Mouse (Mus musculus): ENCODE measurements around the gene Emilin2. TPM values are rescaled to one million over a fixed set of nuclear protein-coding genes. Genes with fewer than 3 reads are reported as not detected.

Emilin2 gene
- total and polyA plus RNA-seq, 3 experiments: 0.34 to 0.38 TPM; not detected in 1

- Histone ChIP-seq H3K36me3 (replicated peaks in 1 of 2; ENCODE audit: control insufficient read depth in 1 of 2, insufficient read depth in 1 of 2, low read length in 1 of 2) (peaks cover 21 to 49% of the 10 kb centered on the region in 2 experiments), H3K4me1 (ENCODE audit: control insufficient read depth in 1 of 2, insufficient read depth in 2 of 2) (peaks cover 5 to 8% of the 10 kb centered on the region in 2 experiments; a peak in 3 of 4 replicates)
- no peak for TF ChIP-seq CTCF (conservative IDR thresholded peaks at IDR 0.05 in 1 of 2, IDR thresholded peaks at IDR 0.05 in 1 of 2; ENCODE audit: low read depth in 2 of 2, low read length in 2 of 2)
- no peak for TF ChIP-seq UBTF (IDR thresholded peaks at IDR 0.05; ENCODE audit: low read depth, low read length)
- TF ChIP-seq USF1 (IDR thresholded peaks at IDR 0.05; ENCODE audit: low read depth, low read length): no peak
- no peak for TF ChIP-seq EP300 (IDR thresholded peaks at IDR 0.05; ENCODE audit: low read length)
- TF ChIP-seq PAX5 (IDR thresholded peaks at IDR 0.05; ENCODE audit: low read length): no peak
- no peak for TF ChIP-seq HCFC1 (IDR thresholded peaks at IDR 0.05; ENCODE audit: low read depth, low read length)
- TF ChIP-seq MEF2A (IDR thresholded peaks at IDR 0.05; ENCODE audit: borderline replicate concordance, low read depth, low read length): no peak
- TF ChIP-seq SIN3A (IDR thresholded peaks at IDR 0.05; ENCODE audit: low read length): no peak
- TF ChIP-seq MYC (IDR thresholded peaks at IDR 0.05; ENCODE audit: low read depth, low read length): no peak
Observed at GRCm38 (mm10) chr17:71252101-71252500, 59.7 kb downstream of the Emilin2 start.

DNA sequence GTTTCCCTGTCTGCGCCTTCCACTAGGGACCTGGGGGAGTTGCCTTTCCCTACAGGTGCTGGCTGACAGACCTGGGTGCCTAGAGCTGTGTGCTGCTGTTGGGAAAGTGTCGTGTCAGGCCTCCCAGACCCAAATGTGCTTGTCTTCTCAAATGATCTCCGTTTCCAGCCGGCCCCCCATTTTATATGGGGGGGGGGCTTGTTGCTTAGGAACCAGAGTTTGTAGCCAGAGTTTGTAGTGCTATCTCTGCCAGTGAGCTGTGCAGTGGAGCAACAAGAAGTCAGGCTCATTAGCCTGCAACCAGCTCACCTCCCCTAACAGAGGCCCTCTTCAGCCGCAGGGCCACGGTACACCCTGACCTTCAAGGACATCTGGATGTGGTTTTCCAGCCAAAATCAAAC, 60.2 kb downstream of the Emilin2 start:
- Histone ChIP-seq H3K4me2 (ENCODE audit: insufficient read depth, low read depth, poor library complexity, severe bottlenecking) (no peak overlapping the region), H3K27ac (ENCODE audit: insufficient read depth, low read depth) (no peak overlapping the region)
- in situ Hi-C loops (cut with MboI; ENCODE audit: low pct_ligation_motif_present, low pct_unique_long_range_greater_than_20kb, low sequenced_read_pairs): no loop called here

More at GRCm38 (mm10) chr17:71252101-71252500, 59.7 kb downstream of the Emilin2 start:
- in situ Hi-C loops (cut with MboI; ENCODE audit: low pct_ligation_motif_present, low pct_unique_long_range_greater_than_20kb, low sequenced_read_pairs) (no loop called here), dilution Hi-C loops (cut with MboI; ENCODE audit: extremely low pct_ligation_motif_present, extremely low pct_unique_long_range_greater_than_20kb, low sequenced_read_pairs) (no loop called here)
- H3K4me2 ChIP-seq (ENCODE audit: insufficient read depth, low read depth, poor library complexity, severe bottlenecking): no peak overlapping the region
- H3K79me2 ChIP-seq (replicated peaks; ENCODE audit: control insufficient read depth, extremely low read depth, insufficient read depth, poor library complexity, severe bottlenecking): no peaks in the 10 kb centered on the region
- H3K27ac ChIP-seq (ENCODE audit: insufficient read depth, low read depth): no peak overlapping the region
- no peaks in the 10 kb centered on the region for H3K9me3 ChIP-seq (replicated peaks; ENCODE audit: low read length)
- DNase-seq (ENCODE audit: extremely low read depth): no peak
- H3K9ac ChIP-seq (ENCODE audit: insufficient read depth, low read depth): no peak overlapping the region
- H3K27me3 ChIP-seq (replicated peaks): no peaks in the 10 kb centered on the region
- H3K4me3 ChIP-seq (replicated peaks in 1 of 3; ENCODE audit: low read depth in 2 of 3, low read length in 2 of 3, poor library complexity in 1 of 3): no peak overlapping the region

GRCm38 (mm10) chr17:71250819-71251600, 60.8 kb downstream of the Emilin2 start:
- Histone ChIP-seq H3K79me2 (replicated peaks; ENCODE audit: control insufficient read depth, extremely low read depth, insufficient read depth, poor library complexity, severe bottlenecking) (no peaks in the 10 kb centered on the region), H3K4me1 (ENCODE audit: control insufficient read depth in 1 of 2, insufficient read depth in 2 of 2) (peaks cover 2 to 3% of the 10 kb centered on the region in 2 experiments; a peak in 2 of 4 replicates), H3K36me3 (replicated peaks in 1 of 2; ENCODE audit: control insufficient read depth in 1 of 2, insufficient read depth in 1 of 2, low read length in 1 of 2) (peaks cover 32 to 60% of the 10 kb centered on the region in 2 experiments), H3K4me3 (replicated peaks in 1 of 3; ENCODE audit: low read depth in 2 of 3, low read length in 2 of 3, poor library complexity in 1 of 3) (no peak overlapping the region), H3K27ac (ENCODE audit: insufficient read depth, low read depth) (no peak overlapping the region), H3K4me2 (ENCODE audit: insufficient read depth, low read depth, poor library complexity, severe bottlenecking) (no peak overlapping the region), H3K27me3 (replicated peaks) (no peaks in the 10 kb centered on the region), H3K9ac (ENCODE audit: insufficient read depth, low read depth) (no peak overlapping the region), H3K9me3 (replicated peaks; ENCODE audit: low read length) (no peaks in the 10 kb centered on the region)
- dilution Hi-C loops (cut with MboI; ENCODE audit: extremely low pct_ligation_motif_present, extremely low pct_unique_long_range_greater_than_20kb, low sequenced_read_pairs) (no loop called here), in situ Hi-C loops (cut with MboI; ENCODE audit: low pct_ligation_motif_present, low pct_unique_long_range_greater_than_20kb, low sequenced_read_pairs) (no loop called here)
- no peak for DNase-seq (ENCODE audit: extremely low read depth)
- no peak for TF ChIP-seq HCFC1 (IDR thresholded peaks at IDR 0.05; ENCODE audit: low read depth, low read length)
- TF ChIP-seq ZMIZ1 (IDR thresholded peaks at IDR 0.05; ENCODE audit: low read depth, low read length): no peak
- TF ChIP-seq CHD1 (IDR thresholded peaks at IDR 0.05; ENCODE audit: low read depth, low read length): no peak
- TF ChIP-seq POLR2AphosphoS2 (IDR thresholded peaks at IDR 0.05; ENCODE audit: low read depth, low read length): no peak
- TF ChIP-seq RAD21 (IDR thresholded peaks at IDR 0.05; ENCODE audit: low read depth, low read length): no peak
- no peak for TF ChIP-seq SIN3A (IDR thresholded peaks at IDR 0.05; ENCODE audit: low read length)
- no peak for TF ChIP-seq UBTF (IDR thresholded peaks at IDR 0.05; ENCODE audit: low read depth, low read length)
- no peak for TF ChIP-seq PAX5 (IDR thresholded peaks at IDR 0.05; ENCODE audit: low read length)
- no peak for TF ChIP-seq MAZ (IDR thresholded peaks at IDR 0.05; ENCODE audit: low read depth, low read length)
- no peak for TF ChIP-seq NRF1 (IDR thresholded peaks at IDR 0.05; ENCODE audit: low read depth, low read length)
- no peak for TF ChIP-seq USF1 (IDR thresholded peaks at IDR 0.05; ENCODE audit: low read depth, low read length)
- TF ChIP-seq BHLHE40 (IDR thresholded peaks at IDR 0.05; ENCODE audit: low read depth, low read length): no peak
- no peak for TF ChIP-seq MYC (IDR thresholded peaks at IDR 0.05; ENCODE audit: low read depth, low read length)
- no peak for TF ChIP-seq TBP (conservative IDR thresholded peaks at IDR 0.05; ENCODE audit: low read depth, low read length)
- no peak for TF ChIP-seq ZC3H11A (IDR thresholded peaks at IDR 0.05; ENCODE audit: low read depth, low read length)
- no peak for TF ChIP-seq EP300 (IDR thresholded peaks at IDR 0.05; ENCODE audit: low read length)
- no peak for TF ChIP-seq CHD2 (IDR thresholded peaks at IDR 0.05; ENCODE audit: low read length)
- no peak for TF ChIP-seq SMC3 (IDR thresholded peaks at IDR 0.05; ENCODE audit: low read depth, low read length)

More for the DNA sequence above, 60.2 kb downstream of the Emilin2 start:
- H3K27me3 ChIP-seq (replicated peaks): no peaks in the 10 kb centered on the region
- H3K9ac ChIP-seq (ENCODE audit: insufficient read depth, low read depth): no peak overlapping the region
- TF ChIP-seq USF1 (IDR thresholded peaks at IDR 0.05; ENCODE audit: low read depth, low read length): no peak
- TF ChIP-seq UBTF (IDR thresholded peaks at IDR 0.05; ENCODE audit: low read depth, low read length): no peak
- TF ChIP-seq JUN (IDR thresholded peaks at IDR 0.05; ENCODE audit: insufficient read depth, low read depth, low read length): no peak
- TF ChIP-seq NELFE (IDR thresholded peaks at IDR 0.05; ENCODE audit: low read depth, low read length): no peak
- TF ChIP-seq MAFK (IDR thresholded peaks at IDR 0.05; ENCODE audit: insufficient replicate concordance, low read length): no peak
- TF ChIP-seq RAD21 (IDR thresholded peaks at IDR 0.05; ENCODE audit: low read depth, low read length): no peak
- no peak for TF ChIP-seq RCOR1 (conservative IDR thresholded peaks at IDR 0.05; ENCODE audit: low read depth, low read length)
- TF ChIP-seq IRF4 (IDR thresholded peaks at IDR 0.05; ENCODE audit: low read depth, low read length): no peak
- no peak overlapping the region for H3K4me3 ChIP-seq (replicated peaks in 1 of 3; ENCODE audit: low read depth in 2 of 3, low read length in 2 of 3, poor library complexity in 1 of 3)
- dilution Hi-C loops (cut with MboI; ENCODE audit: extremely low pct_ligation_motif_present, extremely low pct_unique_long_range_greater_than_20kb, low sequenced_read_pairs): no loop called here
- H3K79me2 ChIP-seq (replicated peaks; ENCODE audit: control insufficient read depth, extremely low read depth, insufficient read depth, poor library complexity, severe bottlenecking): no peaks in the 10 kb centered on the region
- no peak for DNase-seq (ENCODE audit: extremely low read depth)
- H3K36me3 ChIP-seq (replicated peaks in 1 of 2; ENCODE audit: control insufficient read depth in 1 of 2, insufficient read depth in 1 of 2, low read length in 1 of 2): peaks cover 26 to 54% of the 10 kb centered on the region in 2 experiments
- H3K4me1 ChIP-seq (ENCODE audit: control insufficient read depth in 1 of 2, insufficient read depth in 2 of 2): peaks cover 5 to 8% of the 10 kb centered on the region in 2 experiments; a peak in 3 of 4 replicates
- H3K9me3 ChIP-seq (replicated peaks; ENCODE audit: low read length): no peaks in the 10 kb centered on the region

All from CH12.LX (cell line).